Mouse (Mus musculus): Measurements from ENCODE around the gene Dlgap5. TPM values are rescaled to one million over a fixed set of nuclear protein-coding genes. Genes with fewer than 3 reads are reported as not detected.
"Not testable (repeated sequence)": the region's sequence is repeated elsewhere in the genome, so short reads cannot be mapped to it uniquely, and the experiment has no call there.

Gene Dlgap5
- total RNA-seq (2021), result 10 to 100 TPM in 1 of 2 experiments, 1 to 10 TPM in 1; 5.0 to 10.0 TPM
- long read RNA-seq, experiment 1, partial matches to known transcripts, result 0 of 4 reads
- long read RNA-seq, experiment 1, other reads (novel, unspliced or antisense), result 1 of 4 reads
- long read RNA-seq, experiment 2, partial matches to known transcripts, result 0 of 3 reads
- long read RNA-seq, experiment 2, other reads (novel, unspliced or antisense), result 1 of 3 reads

DNA sequence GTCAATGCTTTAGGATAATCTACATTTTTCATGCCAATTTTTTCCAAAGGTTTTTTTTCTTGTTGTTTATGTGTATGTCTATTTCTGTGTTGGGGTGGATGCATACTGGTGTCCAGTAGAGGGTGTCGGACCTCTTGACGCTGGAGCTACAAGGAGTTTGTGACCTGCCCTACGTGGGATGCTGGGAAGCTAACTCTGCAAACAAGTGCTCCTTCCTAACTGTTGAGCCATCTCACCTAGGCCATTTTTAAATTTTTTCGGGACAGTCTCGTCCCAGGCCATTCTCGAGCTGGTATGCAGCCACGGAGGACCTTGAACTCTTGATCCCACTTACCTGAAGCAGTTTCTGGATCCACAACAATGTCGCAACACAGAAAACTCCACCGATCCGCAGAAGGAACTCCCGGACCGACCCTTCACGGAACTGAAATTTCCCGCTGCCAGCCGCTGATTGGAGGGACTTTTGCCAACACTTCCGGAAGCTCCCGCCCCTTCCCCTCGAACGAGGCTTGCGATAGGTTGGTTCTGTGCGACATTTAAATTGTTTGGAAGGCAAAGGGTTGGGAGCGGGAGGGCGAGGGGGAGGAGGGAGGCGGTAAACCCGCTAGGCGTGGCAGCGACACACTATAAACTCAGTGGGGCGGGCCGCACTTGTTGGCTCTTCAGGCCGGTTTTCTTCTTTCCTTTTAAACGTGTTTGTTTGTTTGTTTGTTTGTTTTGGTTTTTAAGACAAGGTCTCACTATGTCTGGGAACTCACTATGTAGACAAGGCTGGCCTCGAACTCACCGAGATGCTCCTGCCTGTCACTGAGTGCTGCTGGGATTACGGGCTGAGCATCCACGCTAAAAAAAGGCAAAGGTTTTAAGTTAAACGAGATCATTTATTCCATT, at the start of gene Dlgap5:
Gene Dlgap5, minus strand, starts transcription at position 633 of the 891 bp plus-strand sequence.
- DNase-seq, result peak; percentile 87

GRCm38 (mm10) chr14:47465468-47466175, 47.4 kb upstream of the Dlgap5 start:
- DNase-seq, result no peak

- DNase-seq, result no peak
Measured at GRCm38 (mm10) chr14:47464426-47464825, 46.2 kb upstream of the Dlgap5 start.

- no peak for DNase-seq
Measured at GRCm38 (mm10) chr14:47462877-47463460, 44.8 kb upstream of the Dlgap5 start.

GRCm38 (mm10) chr14:47462453-47462852, 44.2 kb upstream of the Dlgap5 start:
- no peak for DNase-seq

DNA sequence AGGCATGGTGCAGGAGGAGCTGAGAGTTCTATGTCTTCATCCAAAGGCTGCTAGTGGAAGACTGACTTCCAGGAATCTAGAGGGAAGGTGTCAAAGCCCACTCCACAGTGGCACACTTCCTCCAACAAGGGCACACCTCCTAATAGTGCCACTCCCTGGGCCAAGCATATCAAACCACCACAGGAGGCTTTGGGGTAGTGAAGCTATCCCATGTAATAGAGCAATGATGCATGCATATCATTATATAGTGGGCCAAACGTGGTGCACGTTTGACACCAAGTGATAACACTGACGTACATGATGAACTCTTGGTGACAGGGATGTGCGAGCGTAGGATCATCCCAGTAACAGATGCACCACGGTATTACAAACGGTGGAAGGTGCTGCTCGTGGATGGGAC, 43.8 kb upstream of the Dlgap5 start:
- no peak for DNase-seq

DNA sequence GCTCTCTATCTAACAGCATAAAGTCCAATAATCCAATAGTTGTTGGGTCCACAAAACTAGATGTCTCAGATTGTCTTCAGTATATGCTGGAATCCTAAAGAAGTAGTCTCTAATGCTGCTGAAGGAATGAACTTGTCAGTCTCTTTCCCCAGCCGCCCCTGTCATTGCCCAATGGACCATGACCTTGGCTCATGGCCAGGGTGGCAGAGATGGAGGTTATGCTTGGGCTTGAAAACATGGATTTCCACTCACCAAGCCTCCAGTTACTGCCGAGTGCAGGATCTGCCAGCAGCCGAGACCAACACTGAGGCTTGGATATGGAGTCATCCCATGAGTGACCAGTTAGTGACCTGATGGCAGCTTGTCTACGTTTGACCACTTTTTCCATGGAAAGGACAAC, 41.3 kb upstream of the Dlgap5 start:
- DNase-seq, result no peak

GRCm38 (mm10) chr14:47450121-47450520, 31.9 kb upstream of the Dlgap5 start, which contains the start of gene Fbxo34:
Gene Fbxo34, plus strand, starts transcription at chr14:47450421.
- not testable (repeated sequence) for DNase-seq

DNA sequence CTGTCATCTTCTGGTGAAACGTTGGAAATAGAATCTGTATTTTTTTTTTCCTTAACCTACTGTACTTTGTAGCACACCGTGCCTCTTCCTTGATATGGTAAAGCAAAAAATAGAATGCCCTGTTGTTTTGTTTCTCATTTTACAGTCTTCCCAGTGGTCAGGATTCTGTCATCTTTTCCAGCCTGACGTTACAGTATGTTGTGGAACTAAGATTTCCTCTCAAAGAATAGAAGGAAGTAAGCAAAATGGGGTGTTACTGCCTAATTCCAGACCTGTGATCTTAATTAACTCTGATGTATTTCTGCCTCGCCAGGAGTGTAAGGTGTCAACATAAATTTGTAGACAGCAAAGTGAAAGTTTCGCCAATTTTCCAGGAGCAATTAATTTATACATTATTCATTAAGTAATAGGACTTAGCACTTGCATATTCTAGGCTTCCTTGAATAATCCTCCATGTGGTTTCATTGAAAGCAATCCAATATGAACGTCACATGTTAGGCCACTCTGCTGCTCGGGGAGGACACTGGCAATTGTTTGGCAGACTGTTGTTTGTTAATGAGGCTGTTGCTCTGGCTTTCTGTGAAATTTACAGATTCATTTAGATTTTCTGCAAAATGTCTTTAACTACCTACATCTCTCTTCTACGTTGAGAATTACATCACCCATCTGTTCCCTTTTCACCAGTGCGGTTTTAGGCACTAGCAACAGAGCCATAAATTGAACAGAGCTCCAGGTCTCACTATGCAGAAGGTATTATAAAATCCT, 27.3 kb upstream of the Dlgap5 start:
- DNase-seq, result no peak

DNA sequence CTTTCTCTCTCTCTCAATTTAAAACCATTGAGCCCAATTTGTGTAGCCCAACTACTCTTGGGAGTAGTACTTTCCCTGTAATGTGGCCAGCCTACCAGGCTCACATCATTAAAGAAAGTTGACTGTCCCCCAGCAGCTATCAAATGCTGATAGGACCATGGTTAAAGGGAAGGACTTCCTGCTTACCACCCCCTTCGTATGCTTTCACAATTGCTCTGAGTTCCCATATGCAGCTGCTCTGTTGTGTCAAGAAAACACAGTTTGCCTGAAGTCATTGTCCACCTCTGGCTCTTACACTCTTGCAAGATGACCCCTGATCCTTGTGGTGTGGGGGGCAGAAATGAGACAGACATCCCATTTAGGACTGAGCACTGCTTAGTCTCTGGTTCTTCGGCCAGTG, 26.7 kb upstream of the Dlgap5 start:
- DNase-seq, result no peak

- no peak for DNase-seq
Measured at GRCm38 (mm10) chr14:47438947-47439346, 20.7 kb upstream of the Dlgap5 start.

GRCm38 (mm10) chr14:47432987-47433386, 14.8 kb upstream of the Dlgap5 start:
- no peak for DNase-seq

GRCm38 (mm10) chr14:47422466-47422865, 4.3 kb upstream of the Dlgap5 start:
- DNase-seq, result no peak

- no peak for DNase-seq
Measured at GRCm38 (mm10) chr14:47421606-47422005, 3.4 kb upstream of the Dlgap5 start.

- no peak for DNase-seq
Measured at GRCm38 (mm10) chr14:47419723-47420276, 1.6 kb upstream of the Dlgap5 start.

DNA sequence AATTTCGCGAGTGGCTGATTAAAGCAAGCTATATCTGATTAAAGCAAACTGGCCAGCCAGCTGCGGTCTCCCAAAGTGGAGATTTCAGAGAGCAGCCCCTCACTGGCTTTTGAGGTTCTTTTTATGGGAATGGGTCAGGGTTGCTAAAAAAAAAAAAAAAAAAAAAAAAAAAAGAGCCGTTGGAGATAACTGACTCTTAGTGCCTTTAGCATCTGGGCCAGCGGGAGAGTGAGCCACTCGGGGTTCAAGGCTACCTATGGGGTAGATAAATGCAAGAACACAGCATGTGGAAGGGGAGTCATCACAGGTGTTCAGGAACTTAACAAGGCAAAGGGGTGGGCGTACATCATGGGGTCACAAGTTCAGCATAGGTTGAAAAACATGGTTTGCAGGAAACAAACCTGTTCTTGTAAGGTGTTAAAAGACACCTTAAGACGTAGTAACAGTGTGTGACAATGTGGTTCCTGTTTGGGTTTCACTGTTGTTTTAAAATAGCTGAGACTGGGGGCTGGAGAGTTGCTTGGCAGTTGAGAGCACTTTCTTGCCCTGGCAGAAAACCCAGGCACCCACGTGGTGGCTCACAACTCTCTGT, 923 bp upstream of the Dlgap5 start:
- DNase-seq, result no peak

- no peak for DNase-seq
Measured at GRCm38 (mm10) chr14:47418666-47418991, 422 bp upstream of the Dlgap5 start.

DNA sequence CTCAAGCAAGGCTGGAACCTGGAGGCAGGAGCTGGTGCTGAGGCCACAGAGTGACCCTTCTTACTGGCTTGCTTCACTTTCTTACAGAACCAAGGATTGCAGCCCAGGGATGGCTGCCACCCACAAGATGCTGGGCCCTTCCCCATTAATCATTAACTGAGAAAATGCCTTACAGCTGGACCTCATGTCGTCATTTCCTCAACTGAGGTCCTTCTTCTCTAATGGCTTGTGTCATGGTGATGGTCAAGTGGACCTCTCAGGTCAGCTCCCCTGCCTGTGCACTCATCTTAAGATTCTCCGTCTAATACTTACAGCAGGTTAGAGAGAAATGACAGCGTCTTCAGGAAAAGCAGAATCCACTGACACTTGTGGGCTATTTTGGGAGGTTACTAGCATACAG, 861 bp downstream of the Dlgap5 start:
- DNase-seq, result no peak

- DNase-seq, result no peak
Measured at GRCm38 (mm10) chr14:47406000-47406399, 12.2 kb downstream of the Dlgap5 start.

DNA sequence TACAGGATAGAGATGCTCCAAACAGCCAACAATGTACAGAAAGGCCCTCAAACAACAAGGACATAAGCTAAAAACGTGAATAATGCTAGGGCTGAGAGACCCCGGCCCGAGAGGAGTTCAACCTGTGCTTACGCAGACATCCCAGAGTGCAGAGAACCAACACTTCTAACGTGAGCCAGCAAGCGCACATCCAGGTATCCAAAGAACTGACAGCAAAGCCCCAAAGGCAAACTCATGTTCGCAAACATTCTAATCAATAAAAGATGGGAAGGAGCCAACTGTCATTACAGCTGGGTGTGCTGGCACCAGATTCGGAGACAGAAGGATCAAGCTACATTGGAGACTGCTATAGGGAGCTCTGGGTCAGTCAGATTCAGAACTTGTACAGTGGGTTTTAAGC, 15.5 kb downstream of the Dlgap5 start:
- DNase-seq, result no peak

DNA sequence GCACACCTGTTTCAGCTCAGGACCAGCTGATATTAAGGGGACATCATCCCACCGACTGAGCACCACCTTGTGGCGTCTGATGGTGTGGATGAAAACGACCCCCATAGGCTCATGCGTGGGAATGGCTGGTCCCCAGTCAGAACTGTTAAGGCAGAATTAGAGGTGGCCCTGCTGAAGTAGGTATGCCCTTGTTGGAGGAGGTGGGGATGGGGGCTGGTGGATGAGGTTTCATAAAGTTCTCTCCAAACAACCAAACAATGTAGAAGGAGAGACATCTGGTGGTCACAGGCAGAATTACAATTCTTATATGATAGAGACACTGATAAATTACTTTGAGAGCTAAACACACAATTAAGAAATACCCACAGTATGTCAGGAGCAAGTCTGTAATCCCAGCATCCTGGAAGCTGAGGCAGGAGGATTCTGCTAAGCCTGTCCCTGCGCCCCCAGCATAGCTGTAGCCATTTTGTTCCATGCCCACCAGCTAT, 22.0 kb downstream of the Dlgap5 start:
- no peak for DNase-seq
